Mouse (Mus musculus) common myeloid progenitor, adult 5-6 weeks (primary cell): ENCODE results near the gene Magi1. TPM values are rescaled to one million over a fixed set of nuclear protein-coding genes. Genes with fewer than 3 reads are reported as not detected.
A peak's percentile ranks its signal among the peaks of the same experiment; 100 is the strongest.
"Not testable (repeated sequence)": the region's sequence is repeated elsewhere in the genome, so short reads cannot be mapped to it uniquely, and the experiment has no call there.

ENCODE experiments used
- ATAC-seq: replicated peaks from 2 replicates; pipeline ENCODE4 v1.8.0; 2016; ENCODE audit warnings: low read depth, mild to moderate bottlenecking, moderate TSS enrichment, inconsistent platforms; ENCODE audit not compliant: poor library complexity, severe bottlenecking
- total RNA-seq: library from RNA; stranded (forward); fragments of 200-1000, 187-1606 nt; gene quantifications from 2 replicates; pipeline ENCODE4 v1.2.3, GENCODE M21; 2017

The Magi1 gene
- total RNA-seq, 1 experiment from 2014 or later = 0.18 TPM

DNA sequence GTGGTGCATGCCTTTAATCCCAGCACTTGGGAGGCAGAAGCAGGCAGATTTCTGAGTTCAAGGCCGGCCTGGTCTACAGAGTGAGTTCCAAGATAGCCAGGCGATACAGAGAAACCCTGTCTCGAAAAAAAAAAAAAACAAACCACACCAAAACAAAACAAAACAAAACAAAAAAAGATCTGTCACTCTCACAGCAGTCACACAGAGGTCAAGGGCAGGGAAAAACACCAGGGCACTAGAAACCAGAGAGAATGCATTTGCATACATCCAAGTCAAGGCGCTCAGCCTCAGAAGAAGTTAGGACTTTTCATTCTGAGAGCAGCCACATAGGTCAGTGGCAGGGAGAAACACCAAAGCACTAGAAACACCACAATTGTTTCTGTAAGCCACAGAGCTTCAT, 263.8 kb downstream of the Magi1 start:
- ATAC-seq = no peak

DNA sequence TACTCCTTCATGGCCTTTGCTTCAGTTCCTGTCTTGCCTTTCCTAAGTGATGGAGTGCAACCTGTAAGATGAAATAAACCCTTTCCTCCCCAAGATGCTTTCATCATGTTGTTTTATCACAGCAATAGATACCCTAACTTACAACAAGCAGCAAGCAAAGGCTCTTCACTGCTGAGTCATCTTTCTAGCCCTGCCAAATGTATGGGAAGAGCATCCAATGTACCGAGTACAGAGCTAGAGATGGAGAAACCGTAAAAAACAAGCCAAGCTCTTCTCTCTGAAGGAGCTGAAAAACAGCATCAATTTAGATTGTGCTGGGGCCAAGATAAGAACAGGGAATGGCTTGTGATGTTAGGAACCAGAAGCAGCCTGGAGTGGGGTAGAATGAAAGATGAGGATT, 270.0 kb downstream of the Magi1 start:
- no peak for ATAC-seq

DNA sequence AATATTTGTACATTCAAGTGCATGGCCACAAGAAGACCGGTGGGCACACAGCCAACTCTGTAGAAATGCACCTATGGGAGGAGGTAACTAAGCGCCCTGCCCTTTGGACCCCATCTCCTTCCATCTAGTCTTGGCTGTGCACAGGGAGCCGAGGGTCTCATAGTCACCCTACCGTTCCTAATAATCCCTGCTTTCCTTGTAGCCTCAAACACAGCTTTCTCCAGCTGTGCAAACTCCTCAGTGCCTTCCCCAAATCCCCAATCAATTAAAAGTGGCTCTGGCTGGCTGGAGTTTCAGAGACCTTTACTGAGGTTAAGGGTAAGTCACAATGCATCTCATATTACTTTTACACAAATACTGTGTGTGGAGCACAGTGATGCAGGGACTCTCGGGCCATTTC, 271.8 kb downstream of the Magi1 start:
- ATAC-seq = no peak

DNA sequence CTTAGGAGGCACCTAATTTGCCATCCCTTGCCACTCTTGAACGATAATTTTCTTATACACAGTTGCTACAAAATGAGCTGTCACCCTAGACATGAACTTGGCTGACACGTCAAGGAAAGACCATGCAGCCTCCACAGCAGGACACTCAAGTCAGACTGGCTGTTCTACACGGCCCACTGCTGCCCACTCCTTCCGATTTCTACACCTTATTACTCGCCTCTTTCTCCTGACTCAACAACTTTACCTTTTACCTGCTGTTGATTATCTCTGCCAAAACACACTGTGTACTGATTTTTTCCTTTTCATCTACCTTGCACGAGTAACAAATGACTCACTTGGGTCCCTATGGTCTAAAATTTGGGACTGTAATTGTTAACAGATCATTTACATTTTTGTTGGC, 272.2 kb downstream of the Magi1 start:
- ATAC-seq = no peak

DNA sequence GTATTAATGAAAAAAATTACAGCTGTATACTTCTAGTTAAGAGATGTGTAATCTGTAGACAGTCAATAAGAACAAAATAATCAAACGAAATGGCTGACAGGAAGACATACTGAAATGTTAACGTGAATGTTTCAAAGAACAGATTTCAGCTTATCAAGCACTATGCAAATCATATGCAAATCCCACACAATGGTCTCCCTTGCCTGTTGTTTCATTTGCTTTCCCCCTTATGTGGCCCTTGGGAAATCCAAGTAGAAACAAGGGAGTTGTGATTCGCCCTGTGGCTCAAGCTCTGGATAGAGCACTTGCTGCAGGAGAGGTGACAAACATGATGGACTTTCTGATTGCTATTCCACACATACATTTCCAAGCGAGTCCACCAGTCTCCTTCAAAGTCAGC, 275.1 kb downstream of the Magi1 start:
- no peak for ATAC-seq

DNA sequence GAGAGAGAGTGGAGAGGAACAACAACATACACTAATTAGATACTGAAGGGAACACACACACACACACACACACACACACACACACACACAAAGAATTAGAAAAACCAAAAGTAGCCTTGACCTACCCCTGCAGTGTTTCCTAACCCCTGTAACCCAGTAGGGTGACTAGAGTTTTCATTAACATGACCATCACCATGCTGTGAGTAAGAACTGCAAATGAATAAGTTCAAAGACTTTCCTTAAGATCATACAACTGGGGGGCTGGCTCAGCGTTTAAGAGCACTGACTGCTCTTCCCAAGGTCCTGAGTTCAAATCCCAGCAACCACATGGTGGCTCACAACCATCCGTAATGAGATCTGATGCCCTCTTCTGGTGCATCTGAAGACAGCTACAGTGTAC, 280.1 kb downstream of the Magi1 start:
- not testable (repeated sequence) for ATAC-seq

DNA sequence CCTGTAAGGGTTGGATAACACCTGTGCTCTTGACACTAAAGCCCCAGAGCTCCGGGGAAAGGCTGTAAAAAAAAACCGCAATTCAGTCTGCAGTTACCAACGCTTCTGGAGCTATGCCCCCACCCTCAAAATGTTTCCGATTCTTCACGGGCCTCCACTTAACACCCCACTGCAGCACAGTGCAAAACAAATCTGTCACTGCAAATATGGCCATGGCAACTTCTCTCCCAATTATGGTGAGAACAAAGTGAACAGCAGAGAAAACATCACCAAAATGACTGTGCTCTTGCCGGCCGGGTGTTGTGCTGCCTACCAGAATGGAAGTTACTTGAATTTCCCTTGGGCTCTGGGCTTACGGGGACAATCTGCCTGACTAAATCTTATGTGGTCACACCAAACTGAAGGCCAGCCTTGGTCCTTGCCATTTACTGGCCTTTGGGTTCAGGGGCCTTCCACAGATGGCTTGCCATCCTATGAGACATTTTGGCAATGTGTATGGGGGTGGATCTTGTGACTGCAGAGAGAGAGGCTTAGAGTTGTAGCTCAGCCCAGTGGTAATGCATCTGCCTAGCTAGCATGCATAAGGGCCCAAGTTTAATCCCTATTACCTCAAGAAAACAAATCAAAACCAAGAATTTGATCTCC, 286.8 kb downstream of the Magi1 start:
- no peak for ATAC-seq

DNA sequence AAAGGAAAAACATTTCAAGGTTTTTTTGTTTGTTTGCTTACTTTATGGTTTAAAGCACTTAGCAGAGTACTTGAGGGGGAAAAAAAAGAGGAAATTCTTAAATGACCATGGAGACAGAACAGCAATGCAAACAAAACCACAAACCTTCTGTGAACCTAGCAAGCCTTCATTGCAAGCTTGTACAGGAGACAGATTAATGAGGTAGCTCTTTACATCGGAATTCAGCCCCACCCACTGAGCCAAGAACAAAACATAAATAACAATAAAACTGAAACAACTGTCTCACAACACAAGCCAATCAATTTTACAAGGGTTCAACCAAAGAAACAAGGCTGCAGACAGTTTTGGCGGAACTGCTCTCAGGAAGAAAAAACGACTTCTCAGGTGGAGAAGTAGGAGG, 296.2 kb downstream of the Magi1 start:
- ATAC-seq = no peak

DNA sequence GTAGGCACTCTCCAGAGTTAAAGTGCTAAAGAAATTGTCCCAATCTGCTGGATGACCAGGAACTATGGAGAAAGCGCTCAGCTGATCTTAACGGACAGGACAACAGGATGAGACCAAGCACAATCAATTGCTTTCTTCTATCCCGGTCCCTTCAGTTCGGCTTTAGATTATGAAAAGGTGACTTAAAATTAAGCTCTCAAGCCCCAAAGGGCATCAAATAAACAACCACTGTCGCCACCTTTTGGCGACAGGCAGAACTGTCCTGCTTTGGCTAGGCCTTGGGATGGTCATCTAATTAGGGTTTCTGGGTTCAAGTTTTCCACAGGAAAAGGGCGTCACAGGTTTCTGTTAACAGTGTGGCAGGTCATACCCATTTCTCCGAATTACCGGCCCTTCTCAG, 298.6 kb downstream of the Magi1 start:
- ATAC-seq = peak; percentile 79

DNA sequence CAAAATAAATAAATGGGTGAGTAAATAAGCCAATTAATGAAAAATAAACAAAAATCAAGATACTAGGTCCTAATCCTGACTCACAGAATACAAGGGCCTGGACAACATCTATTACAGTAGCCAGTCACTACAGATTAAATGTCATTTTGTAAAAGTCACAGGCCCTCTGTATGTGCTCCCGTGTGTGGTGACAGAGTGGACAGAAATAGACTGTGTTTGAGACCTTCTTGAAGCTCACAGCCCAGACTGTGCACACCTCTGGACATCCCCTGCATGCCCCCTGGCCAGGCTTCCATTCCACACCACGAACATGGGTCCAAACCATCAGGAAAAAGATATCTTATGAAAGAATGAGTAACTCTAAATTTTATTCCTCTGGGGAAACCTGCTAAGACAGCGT, 300.2 kb downstream of the Magi1 start:
- ATAC-seq = no peak

DNA sequence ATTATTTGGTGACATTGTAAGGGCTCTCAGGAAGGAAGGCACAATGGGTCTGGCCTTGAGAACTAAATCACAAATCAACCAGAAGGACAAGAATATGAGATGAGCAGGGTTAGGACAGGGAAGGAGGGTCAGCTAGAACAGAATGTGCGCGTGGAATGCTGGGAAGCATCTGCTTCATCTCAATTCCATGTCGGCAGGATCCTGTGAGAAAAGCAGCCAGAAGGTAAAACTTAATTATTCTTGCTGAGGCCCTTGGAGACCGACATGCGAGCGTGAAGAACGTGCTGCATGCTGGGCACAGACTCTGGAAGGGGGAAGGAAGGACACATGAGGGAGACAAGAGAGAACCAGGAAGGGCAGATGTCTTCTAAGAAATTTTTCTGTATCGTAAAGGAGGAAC, 302.5 kb downstream of the Magi1 start:
- no peak for ATAC-seq

DNA sequence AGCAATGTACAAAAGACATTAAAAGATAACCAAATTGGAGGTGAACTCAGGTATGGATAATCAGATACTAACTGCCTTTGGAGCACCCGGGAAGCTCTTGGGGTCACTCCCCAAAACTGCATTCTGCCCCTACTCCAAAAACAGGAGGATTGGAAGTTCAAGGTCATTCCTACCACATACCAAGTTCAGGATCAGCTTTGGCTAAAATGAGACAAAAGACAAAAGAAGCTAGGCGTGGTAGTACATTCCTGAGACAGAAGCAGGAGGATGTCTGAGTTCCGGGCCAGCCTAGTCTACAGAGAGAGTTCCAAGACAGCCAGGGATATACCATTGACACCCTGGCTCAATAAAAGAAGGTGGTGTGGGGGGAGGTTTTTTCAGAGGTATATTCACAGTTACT, 304.5 kb downstream of the Magi1 start:
- ATAC-seq = no peak

DNA sequence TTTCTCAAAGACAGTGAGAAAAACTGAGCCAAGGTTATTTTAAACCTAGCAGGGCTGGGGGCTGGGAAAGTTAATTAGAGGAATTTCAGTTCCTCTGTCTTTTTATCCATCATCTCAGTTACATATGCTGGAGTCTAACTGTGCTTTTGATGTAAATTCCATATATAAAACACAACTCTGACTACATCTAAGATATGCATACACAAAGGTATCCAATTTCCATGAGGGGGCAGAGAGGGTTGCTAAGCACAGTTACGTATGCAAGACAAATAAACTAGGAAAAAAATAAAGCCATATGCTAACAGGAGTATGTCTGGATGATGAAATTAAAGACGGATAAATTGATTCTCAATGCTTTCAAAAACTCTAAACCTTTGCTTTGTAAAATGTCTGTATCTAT, 315.0 kb downstream of the Magi1 start:
- no peak for ATAC-seq

DNA sequence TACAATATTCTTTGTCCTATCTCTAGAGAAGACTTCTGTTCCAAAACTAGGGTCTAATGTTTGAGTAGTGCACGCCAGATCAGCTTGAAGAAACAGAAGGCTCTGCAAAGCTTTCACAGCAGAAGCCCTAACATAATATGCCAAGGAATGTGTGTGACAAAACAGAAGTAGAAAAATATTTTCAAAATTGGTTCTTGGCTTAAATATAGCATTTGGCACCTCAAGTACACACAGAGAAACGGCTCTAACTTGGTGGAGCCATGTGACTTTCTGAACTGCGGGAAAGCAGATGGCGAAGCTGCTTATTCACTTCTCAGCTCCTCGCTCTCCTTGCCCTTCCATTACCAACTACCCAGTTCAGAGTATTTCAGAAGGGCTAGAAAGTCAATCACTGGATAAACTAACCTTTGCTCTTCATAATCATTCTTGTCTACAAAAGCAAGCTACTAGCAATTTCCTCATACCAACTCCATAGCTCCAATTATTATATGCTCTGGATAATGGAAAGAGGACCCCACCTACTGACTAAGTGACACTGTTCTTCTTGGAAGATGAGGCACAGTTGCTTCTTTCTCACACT, 320.9 kb downstream of the Magi1 start:
- ATAC-seq = no peak

DNA sequence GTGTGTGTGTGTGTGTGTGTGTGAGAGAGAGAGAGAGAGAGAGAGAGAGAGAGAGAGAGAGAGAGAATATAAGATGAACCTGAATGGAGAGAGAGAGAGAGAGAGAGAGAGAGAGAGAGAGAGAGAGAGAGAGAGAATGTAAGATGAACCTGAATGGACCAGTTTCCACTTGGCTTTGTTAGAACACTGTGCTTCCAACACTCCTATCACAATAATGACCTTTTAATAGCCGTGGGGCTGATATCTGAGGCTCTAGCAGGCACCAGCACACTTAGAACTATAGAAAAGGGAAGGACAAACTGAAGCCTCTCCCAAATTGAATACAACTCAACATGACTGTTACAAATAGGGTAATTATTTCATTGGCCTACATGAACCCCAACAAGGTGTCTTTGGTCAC, 321.9 kb downstream of the Magi1 start:
- ATAC-seq = no peak

DNA sequence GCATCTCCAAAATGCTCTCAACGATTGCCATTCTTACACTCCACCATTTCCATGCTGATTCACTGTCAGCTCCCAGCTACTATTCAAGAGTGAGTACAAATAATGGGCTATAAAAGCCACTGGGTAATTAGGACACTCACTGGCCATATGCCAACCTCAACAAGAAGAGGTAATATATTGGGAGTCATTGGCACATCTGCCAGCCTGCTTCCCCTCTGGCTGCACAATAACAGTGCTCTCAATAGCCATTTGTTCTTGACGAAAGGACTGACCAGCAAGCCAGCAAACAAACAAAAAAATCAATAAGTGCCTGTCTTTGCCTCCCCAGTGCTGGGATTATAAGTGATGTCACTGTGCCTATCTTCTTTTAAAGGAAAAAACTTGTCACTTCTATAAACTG, 326.5 kb downstream of the Magi1 start:
- no peak for ATAC-seq

DNA sequence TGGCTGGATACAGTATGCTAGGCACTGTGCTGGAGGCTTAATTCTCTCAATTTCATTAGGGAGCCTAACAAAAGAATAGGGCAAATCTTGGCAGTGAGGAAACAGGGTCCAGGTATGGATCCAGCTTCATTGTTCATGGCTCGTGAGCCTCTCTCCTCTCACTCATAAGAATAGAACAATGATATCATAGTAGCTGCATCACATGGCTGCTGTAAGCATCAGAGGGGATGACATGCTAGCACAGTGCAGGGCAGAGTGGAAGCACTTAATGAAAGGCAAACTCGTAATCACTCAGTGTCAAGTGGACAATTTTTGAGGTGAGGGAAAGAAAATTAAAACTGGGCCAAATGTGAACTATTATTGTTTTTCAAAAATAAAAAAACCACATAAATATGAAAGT, 337.1 kb downstream of the Magi1 start:
- ATAC-seq = no peak

DNA sequence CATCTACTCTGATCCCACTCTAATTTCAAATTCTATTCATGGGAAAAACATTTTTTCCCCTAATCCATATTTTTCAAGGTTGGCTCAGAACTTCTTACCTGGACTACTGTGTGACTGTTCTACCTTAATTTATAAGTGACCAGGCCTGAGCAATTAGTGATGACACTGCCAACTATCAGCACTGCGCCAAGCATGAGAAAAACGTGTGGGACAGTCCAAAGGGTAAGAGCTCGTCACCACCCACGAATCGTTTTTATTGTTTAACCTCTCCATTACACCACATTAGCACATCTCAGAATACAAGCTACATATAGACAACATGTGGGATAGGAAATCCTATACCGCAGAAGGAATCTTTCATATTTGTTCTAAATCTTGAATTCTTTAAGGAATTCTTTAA, 347.4 kb downstream of the Magi1 start:
- ATAC-seq = no peak

DNA sequence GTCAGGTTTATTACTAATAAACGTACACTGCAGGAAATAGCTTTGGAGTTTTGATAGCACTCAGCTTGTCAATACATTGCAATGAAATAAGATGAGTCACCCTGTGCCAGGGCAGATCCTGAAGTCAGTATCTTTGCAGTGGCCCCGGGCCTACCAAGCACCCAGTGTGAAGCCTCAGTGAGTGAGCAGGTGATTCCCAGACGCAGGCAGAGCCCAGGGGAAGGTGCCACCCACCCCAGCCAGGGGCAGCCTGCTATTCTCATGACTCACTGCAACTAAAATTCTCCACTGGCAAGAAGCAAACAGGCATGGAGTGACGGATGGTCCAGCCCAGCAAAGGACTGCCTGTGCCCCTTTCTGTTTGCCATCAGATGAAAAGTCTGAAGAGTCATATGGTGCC, 347.9 kb downstream of the Magi1 start:
- ATAC-seq = no peak

DNA sequence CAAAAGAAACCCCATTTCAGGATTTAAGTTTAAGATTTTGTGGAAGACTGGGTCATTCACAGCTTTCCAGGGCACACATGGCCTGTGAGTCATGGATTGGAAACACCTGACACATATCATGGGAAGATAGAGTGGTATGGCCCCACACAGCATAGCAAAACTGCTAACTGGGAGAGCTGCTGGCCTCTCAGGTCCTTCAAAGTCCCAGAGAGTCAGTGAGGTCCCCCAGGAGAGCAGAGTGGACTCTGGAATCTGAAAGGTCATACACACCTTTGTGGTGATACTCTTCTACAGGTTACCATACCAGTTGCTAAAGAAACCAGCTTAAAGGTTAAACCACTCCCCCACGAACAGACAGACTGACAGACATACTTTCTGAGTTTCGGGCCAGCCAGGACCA, 349.0 kb downstream of the Magi1 start:
- no peak for ATAC-seq

DNA sequence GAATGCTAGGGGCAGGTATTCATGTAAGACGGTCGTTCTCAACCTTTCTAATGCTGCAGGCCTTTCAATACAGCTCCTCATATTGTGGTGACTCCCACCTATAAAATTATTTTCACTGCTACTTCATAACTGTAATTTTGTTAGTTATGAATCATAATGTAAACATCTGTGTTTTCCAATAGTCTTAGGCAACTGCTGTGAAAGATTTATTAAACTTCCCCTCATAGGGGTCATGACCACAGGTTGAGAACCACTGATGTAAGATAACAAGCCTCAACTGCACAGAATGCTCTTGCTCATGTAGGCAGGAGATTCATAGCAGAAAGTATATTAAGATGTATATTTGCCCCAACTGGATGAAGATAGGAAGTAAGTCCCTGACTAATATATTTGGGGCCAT, 359.1 kb downstream of the Magi1 start:
- ATAC-seq = no peak

DNA sequence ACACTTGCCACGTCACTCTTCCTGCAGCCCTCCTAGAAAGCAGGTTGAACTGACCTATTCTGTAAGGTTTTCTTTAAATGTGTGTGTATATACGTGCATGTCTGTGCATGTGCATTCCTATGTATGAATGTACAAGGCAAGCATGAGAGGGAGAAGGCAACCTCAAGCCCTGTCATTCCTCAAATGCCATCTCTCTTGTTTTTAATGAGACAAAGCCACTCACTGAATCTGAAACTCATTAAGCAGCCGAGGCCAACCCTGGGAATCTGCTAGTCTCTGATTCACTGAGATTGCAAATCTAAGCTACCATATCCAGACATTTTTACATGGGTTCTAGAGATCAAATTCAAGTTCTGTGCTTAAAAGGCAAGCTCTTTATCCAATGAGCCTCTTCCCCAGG, 359.7 kb downstream of the Magi1 start:
- no peak for ATAC-seq
